Mouse (Mus musculus) kidney, embryonic 16.5 days (tissue): Measurements from ENCODE around the gene Fhl1. TPM values are rescaled to one million over a fixed set of nuclear protein-coding genes. Genes with fewer than 3 reads are reported as not detected.

Experiments
- ATAC-seq: fragments of 200-750 bp; cut with Nextera tagmentation; 2 replicates; pipeline ENCODE4 v1.8.0; 2017; ENCODE audit warnings: moderate TSS enrichment; ENCODE audit not compliant: low FRiP score, low TSS enrichment
- H3K27ac ChIP-seq: fragments of 300-500 bp; sonication (generic); 2 replicates; pipeline ENCODE4 v1.5.1; 2014; ENCODE audit warnings: low read length
- H3K27me3 ChIP-seq: fragments of 300-500 bp; sonication (generic); 2 replicates; pipeline ENCODE4 v1.6.1; 2014; ENCODE audit warnings: low read length, control low read depth, mixed read lengths; ENCODE audit not compliant: insufficient read depth
- H3K36me3 ChIP-seq: fragments of 300-500 bp; sonication (generic); 2 replicates; pipeline ENCODE4 v1.6.1; 2014; ENCODE audit warnings: low read length, control low read depth, mixed read lengths; ENCODE audit not compliant: insufficient read depth
- H3K4me1 ChIP-seq: fragments of 300-500 bp; sonication (generic); 2 replicates; pipeline ENCODE4 v1.6.1; 2014; ENCODE audit warnings: low read length, control low read depth, mixed read lengths; ENCODE audit not compliant: insufficient read depth
- H3K4me2 ChIP-seq: fragments of 300-500 bp; sonication (generic); replicated peaks from 2 replicates; pipeline ENCODE4 v1.6.1; 2014; ENCODE audit warnings: low read depth, low read length
- H3K4me3 ChIP-seq: fragments of 300-500 bp; sonication (generic); 2 replicates; pipeline ENCODE4 v1.5.1; 2014; ENCODE audit warnings: mild to moderate bottlenecking, low read length
- H3K9ac ChIP-seq: fragments of 300-500 bp; sonication (generic); replicated peaks from 2 replicates; pipeline ENCODE4 v1.6.1; 2014; ENCODE audit warnings: low read length
- H3K9me3 ChIP-seq: fragments of 300-500 bp; sonication (generic); 2 replicates; pipeline ENCODE4 v1.6.1; 2016; ENCODE audit warnings: low read length, control low read depth
- WGBS: fragments of 180-500 bp; shearing (Covaris S2); extraction: QIAGEN DNeasy Blood & Tissue Kit; methylation state at CpG from one replicate; pipeline ENCODE4 v1.1.7; 2014; 5-methylcytosine and 5-hydroxymethylcytosine counted together
- polyA plus RNA-seq: library from polyadenylated mRNA; unstranded; fragments of >200 nt; fragmentation: Nextera tagmentation; extraction: Ambion mirVana; gene quantifications from 2 replicates; pipeline ENCODE4 v1.2.1, GENCODE M21; 2015

Gene Fhl1
- polyA plus RNA-seq, 1 experiment from 2014 or later, result 110 TPM

DNA sequence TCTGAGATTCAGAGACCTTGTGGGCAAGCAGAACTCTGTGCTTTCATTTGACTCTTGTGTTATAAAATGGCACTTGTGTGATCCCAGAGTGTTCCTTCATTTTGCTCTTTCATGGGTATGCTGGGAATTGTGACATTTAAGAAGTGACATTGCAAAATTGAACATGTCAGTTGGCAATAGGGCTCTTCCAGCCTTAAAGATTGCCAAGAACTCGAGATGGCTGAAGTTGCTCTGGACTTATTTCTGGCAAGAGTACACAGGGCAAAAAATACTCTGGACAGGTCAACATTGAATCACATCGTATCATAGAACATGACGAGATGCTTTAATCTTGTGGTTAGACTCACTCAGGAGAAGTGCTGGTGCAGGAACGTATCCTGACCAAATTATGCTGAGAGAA lies 41.7 kb downstream of the Fhl1 start:
- ATAC-seq, result no peak
- WGBS, result 87% methylated on average over 4 of the region's 4 CpGs
- no peak overlapping the region for H3K4me2 ChIP-seq
- H3K4me3 ChIP-seq, result no peak overlapping the region
- H3K27ac ChIP-seq, result no peak overlapping the region
- no peaks in the 10 kb centered on the region for H3K36me3 ChIP-seq
- H3K9ac ChIP-seq, result no peak overlapping the region
- H3K27me3 ChIP-seq, result no peaks in the 10 kb centered on the region
- no peaks in the 10 kb centered on the region for H3K9me3 ChIP-seq
- H3K4me1 ChIP-seq, result no peaks in the 10 kb centered on the region

DNA sequence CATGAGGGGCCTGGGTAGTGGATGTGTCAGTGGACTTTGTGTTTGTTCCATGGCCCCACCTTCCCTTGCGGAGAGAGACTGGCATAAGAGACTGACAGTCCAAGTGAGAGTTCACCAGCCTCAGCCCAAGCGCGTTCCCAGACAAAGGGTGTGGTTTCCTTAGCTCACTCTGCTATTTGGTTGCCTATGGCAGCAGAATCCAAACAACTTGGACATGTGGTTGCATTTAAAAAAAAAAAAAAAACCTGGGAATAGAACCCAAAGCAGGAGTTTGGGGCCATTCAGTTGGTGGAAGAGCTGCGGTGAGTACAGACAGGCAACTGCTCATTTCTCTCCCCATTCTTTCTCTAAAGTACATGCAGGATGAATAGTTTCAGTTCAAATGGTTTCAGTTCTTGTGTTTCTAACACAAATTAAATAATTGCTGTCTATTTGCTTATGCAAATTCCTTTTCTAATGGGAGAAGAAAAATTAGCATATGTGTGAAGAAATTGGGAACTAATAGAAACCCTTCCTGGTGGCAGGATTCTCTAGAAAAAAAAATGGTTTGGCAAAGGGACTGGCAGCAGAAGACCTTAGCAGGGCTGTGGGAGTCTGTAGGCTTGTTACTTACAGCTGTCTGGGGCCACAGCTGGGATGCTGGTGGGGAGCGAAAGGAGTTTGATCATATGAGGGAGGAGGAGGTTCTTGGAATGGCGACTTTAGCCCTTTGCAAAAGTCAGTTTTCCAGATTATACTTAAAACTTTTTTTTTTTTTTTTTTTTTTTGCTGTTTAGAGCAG lies 54.9 kb downstream of the Fhl1 start:
- no peak overlapping the region for H3K4me3 ChIP-seq
- H3K4me2 ChIP-seq, result no peak overlapping the region
- no peaks in the 10 kb centered on the region for H3K9me3 ChIP-seq
- H3K36me3 ChIP-seq, result no peaks in the 10 kb centered on the region
- no peaks in the 10 kb centered on the region for H3K27me3 ChIP-seq
- no peak overlapping the region for H3K27ac ChIP-seq
- no peaks in the 10 kb centered on the region for H3K4me1 ChIP-seq
- 71% methylated on average over 6 of the region's 6 CpGs for WGBS
- ATAC-seq, result no peak
- no peak overlapping the region for H3K9ac ChIP-seq

DNA sequence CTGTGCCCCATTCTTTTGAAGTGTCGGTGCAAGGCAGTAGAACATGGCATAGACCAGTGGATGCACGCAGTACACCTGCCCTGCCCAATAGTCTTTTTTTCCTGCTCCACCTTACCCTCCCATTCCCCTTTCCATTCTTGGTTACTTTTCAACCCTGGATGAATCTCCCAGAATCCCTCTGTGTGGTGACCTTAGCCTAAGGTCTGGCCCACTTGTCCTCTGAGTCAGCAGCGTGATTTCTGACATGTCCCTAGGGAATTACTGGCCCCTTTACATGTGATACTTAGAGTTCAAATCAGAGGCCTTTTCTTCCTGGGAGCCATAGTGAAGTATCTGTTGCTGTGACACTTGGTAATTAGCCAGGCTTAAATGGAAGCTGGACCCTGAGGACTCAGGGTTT lies 55.9 kb downstream of the Fhl1 start:
- WGBS, result 74% methylated on average over 3 of the region's 3 CpGs
- no peak for ATAC-seq
- no peak overlapping the region for H3K4me2 ChIP-seq
- H3K36me3 ChIP-seq, result no peaks in the 10 kb centered on the region
- no peaks in the 10 kb centered on the region for H3K4me1 ChIP-seq
- no peaks in the 10 kb centered on the region for H3K9me3 ChIP-seq
- H3K9ac ChIP-seq, result no peak overlapping the region
- H3K27ac ChIP-seq, result no peak overlapping the region
- no peaks in the 10 kb centered on the region for H3K27me3 ChIP-seq
- H3K4me3 ChIP-seq, result no peak overlapping the region

DNA sequence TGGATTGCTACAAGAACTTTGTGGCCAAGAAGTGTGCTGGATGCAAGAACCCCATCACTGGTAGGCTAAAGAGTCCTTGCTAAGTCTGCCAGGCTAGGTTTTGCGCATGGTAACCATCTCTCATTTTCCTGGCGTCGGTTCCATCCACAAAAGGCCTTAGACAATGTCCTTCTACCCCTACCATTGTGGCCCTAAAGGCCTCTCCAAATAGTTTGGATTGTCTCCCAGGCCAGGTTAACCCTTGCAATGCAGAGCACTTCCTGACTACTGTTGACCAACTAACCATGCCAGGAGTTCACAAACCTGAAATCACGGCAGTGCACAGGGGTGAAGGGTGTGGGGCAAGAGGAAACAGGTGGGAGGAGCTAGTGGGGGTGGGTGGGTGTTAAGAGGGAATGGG lies 59.0 kb downstream of the Fhl1 start:
- H3K4me2 ChIP-seq, result no peak overlapping the region
- ATAC-seq, result no peak
- no peaks in the 10 kb centered on the region for H3K36me3 ChIP-seq
- H3K9me3 ChIP-seq, result no peaks in the 10 kb centered on the region
- H3K27me3 ChIP-seq, result no peaks in the 10 kb centered on the region
- no peak overlapping the region for H3K9ac ChIP-seq
- no peak overlapping the region for H3K4me3 ChIP-seq
- WGBS, result 86% methylated on average over 4 of the region's 4 CpGs
- no peaks in the 10 kb centered on the region for H3K4me1 ChIP-seq
- no peak overlapping the region for H3K27ac ChIP-seq

DNA sequence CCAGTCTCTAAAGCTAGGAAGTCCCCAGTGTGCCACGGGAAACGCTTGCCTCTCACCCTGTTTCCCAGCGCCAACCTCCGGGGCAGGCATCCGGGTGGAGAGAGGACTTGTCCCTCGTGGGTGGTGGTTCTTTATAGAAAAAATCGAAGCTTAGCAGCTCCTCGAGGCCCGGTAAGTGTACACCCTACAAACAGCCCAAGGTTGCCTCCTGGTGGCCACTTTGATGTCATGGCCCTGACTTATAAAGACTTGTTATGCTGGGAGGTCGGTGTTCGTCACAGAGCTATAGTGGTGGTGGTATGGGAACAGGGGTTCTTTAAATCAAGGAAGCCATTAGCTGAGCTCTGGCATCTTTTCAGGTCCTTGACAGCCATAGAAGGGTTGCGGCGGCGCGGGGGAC lies 59.7 kb downstream of the Fhl1 start:
- no peak overlapping the region for H3K4me2 ChIP-seq
- H3K9me3 ChIP-seq, result no peaks in the 10 kb centered on the region
- H3K9ac ChIP-seq, result no peak overlapping the region
- no peaks in the 10 kb centered on the region for H3K36me3 ChIP-seq
- peak; percentile 67; the same call in 1 of the 2 replicates for ATAC-seq
- H3K4me1 ChIP-seq, result no peaks in the 10 kb centered on the region
- no peak overlapping the region for H3K27ac ChIP-seq
- 57% methylated on average over 15 of the region's 15 CpGs for WGBS
- no peak overlapping the region for H3K4me3 ChIP-seq
- no peaks in the 10 kb centered on the region for H3K27me3 ChIP-seq

DNA sequence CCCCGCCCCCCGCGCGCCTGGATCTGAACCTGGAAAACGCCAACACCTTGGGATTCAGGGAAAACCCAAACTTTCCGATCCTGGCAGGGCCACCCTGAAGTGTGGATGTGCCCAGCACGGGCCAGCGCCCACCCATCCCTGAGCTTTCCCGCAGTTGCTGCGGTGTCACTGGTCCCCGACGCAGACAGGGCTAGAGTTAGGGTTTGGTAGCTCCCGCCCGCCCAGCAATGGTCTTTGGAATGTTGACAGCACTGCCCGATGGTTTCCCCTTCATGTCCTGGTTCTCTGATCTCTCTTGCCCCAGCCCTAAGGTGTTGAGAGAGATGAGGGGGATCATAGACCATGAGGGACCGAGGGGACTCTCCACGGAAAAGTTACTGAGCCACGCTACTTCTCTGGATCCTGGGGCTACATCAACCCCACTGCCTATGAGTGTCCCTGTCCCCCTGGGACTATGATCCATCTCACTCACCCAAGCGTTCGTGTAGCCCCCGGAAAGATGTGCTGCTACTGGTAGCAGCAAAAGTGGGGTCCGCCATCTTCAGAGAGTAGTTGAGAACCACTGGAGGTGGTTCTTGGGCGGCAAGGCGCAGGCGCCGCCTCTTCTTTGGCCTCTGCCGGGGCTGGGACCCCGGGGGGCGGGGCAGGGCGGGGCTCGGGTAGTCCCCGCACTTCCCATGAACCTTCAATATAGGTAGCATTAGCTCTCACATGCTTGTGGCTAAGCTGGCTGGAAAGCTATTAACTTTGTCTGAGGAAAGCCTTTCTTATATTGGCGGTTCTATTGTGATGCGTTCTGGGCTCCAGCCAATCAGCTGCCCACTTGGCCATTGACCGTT lies 90.4 kb downstream of the Fhl1 start, which contains the start of gene Map7d3:
TSS of gene Map7d3 (minus strand) at position 562 of the 839 bp plus-strand sequence.
- ATAC-seq, result peak; percentile 67
- H3K9ac ChIP-seq, result peak within 1 kb of the TSS; percentile 63

DNA sequence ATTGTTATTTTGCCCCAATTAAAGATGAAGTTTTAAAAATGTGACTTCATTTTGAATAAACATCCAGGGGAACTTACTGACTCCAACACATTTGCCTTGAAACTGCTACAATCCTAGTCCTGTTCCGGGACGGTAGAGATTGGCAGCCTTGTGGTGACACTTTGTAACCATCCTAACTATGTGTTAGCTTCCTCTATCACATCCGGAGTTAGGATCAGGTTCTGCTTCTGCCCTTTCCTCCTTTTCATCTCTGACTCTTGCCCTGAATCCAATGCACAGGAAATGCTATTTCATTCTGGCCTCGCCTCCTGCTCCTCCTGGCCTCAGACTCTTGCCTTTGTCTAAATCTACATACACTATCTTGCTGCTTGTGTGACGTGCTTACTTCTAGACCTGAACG lies 95.9 kb downstream of the Fhl1 start:
- Histone ChIP-seq H3K27ac (no peak overlapping the region), H3K36me3 (no peaks in the 10 kb centered on the region), H3K27me3 (no peaks in the 10 kb centered on the region), H3K4me1 (no peaks in the 10 kb centered on the region), H3K4me2 (no peak overlapping the region), H3K4me3 (no peak overlapping the region), H3K9me3 (no peaks in the 10 kb centered on the region), H3K9ac (no peak overlapping the region)
- ATAC-seq, result no peak
- 71% methylated on average over 6 of the region's 6 CpGs for WGBS

More for the DNA sequence above, 90.4 kb downstream of the Fhl1 start, which contains the start of gene Map7d3:
- Histone ChIP-seq H3K4me3 (peak within 1 kb of the TSS; percentile 54), H3K9me3 (no peaks in the 10 kb centered on the region), H3K4me2 (peak within 1 kb of the TSS; percentile 70), H3K27me3 (no peaks in the 10 kb centered on the region), H3K27ac (no peak within 1 kb of the TSS), H3K36me3 (no peaks in the 10 kb centered on the region), H3K4me1 (no peaks in the 10 kb centered on the region)
- WGBS, result 24% methylated on average over 34 of the region's 35 CpGs

DNA sequence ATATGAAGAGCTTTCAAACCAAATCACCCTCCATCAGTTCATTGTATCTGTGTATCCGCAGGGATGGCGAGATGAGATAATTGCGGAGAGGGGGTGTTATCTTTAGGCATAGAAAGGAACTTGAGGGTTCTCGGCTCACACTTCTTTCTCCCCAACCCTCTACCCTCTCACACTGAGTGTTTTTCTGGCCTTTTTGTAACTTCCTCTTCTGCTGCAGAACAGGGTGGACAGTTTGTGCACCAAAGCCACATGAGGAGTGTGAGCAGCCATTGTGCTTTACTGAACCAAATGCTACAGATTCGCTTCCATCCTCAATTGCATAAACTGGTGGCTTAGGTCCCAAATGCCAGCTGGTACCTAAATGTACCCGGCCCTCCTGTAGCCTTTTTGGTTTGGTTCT lies 104.3 kb downstream of the Fhl1 start:
- no peaks in the 10 kb centered on the region for H3K4me1 ChIP-seq
- ATAC-seq, result no peak
- H3K36me3 ChIP-seq, result no peaks in the 10 kb centered on the region
- no peak overlapping the region for H3K4me2 ChIP-seq
- no peak overlapping the region for H3K27ac ChIP-seq
- 85% methylated on average over 6 of the region's 6 CpGs for WGBS
- H3K4me3 ChIP-seq, result no peak overlapping the region
- no peak overlapping the region for H3K9ac ChIP-seq
- no peaks in the 10 kb centered on the region for H3K27me3 ChIP-seq
- no peaks in the 10 kb centered on the region for H3K9me3 ChIP-seq

DNA sequence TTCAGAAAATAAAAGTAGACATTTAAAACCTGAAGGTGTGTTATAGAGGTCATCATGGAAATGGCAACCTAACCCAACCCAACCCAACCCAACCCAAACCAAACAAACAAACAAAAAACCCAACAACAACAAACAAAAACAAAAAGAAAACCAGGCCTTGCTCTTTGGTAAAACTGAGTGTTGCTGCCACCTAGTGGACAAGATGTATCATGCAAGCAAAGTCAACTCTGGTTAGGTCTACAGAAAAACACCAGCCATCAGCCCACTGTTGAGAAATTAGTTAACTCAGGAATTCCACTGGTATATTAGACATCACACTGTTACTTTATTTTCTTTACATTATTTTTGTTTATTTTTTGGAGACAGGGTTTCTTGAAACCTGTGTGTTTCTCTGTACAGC lies 107.8 kb downstream of the Fhl1 start:
- Histone ChIP-seq H3K4me2 (no peak overlapping the region), H3K36me3 (no peaks in the 10 kb centered on the region), H3K9ac (no peak overlapping the region), H3K4me1 (no peaks in the 10 kb centered on the region), H3K4me3 (no peak overlapping the region), H3K27ac (no peak overlapping the region), H3K9me3 (no peaks in the 10 kb centered on the region), H3K27me3 (no peaks in the 10 kb centered on the region)
- no peak for ATAC-seq

DNA sequence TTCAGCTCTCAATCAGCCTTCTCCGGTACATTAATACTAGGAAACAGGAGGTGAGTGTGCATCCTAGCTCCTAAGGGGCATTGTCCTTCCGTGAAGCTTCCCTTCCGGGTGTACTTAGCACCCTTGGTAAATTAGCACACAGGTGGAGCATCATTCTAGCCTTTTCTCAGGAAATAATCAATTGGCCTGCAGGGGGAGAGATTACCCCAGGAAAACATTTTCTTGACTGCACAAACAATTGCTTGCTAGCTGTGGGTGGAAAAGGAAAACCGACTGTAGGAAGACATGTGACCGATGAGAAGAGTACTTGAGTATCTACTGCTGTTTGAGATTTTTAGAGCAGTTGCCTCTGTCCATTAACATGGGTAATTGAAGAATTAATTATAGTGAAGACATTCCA lies 109.7 kb downstream of the Fhl1 start:
- Histone ChIP-seq H3K9me3 (no peaks in the 10 kb centered on the region), H3K4me1 (no peaks in the 10 kb centered on the region)

More for the DNA sequence above, 109.7 kb downstream of the Fhl1 start:
- no peak overlapping the region for H3K27ac ChIP-seq
- 64% methylated on average over 5 of the region's 5 CpGs for WGBS
- H3K9ac ChIP-seq, result no peak overlapping the region
- no peak for ATAC-seq
- H3K4me2 ChIP-seq, result no peak overlapping the region
- H3K4me3 ChIP-seq, result no peak overlapping the region
- no peaks in the 10 kb centered on the region for H3K36me3 ChIP-seq
- H3K27me3 ChIP-seq, result no peaks in the 10 kb centered on the region
